Mouse (Mus musculus) spleen, adult 2 months (tissue): Measurements from ENCODE around the gene Trim8. TPM values are rescaled to one million over a fixed set of nuclear protein-coding genes. Genes with fewer than 3 reads are reported as not detected.

Source experiments
- DNase-seq, 2 experiments: peaks; one replicate each; pipeline versions ENCODE4 v3.0.0 to v3.0.0-alpha.2; 2012 to 2021; ENCODE audit warnings: low spot score in 2 of 2, low read depth in 1 of 2
- H3K27ac ChIP-seq: fragments of 200-500 bp; 2 replicates; pipeline ENCODE4 v1.5.1; 2012; ENCODE audit warnings: low read length, inconsistent platforms; ENCODE audit not compliant: insufficient read depth
- H3K27me3 ChIP-seq: fragments of 200-500 bp; 2 replicates; pipeline ENCODE4 v1.6.1; 2012; ENCODE audit warnings: mild to moderate bottlenecking, moderate library complexity, low read length, inconsistent platforms; ENCODE audit not compliant: control insufficient read depth, insufficient read depth
- H3K36me3 ChIP-seq: fragments of 200-500 bp; 2 replicates; pipeline ENCODE4 v1.6.1; 2012; ENCODE audit warnings: mild to moderate bottlenecking, low read length, inconsistent platforms; ENCODE audit not compliant: control insufficient read depth, insufficient read depth
- H3K4me1 ChIP-seq: fragments of 200-500 bp; 2 replicates; pipeline ENCODE4 v1.6.1; 2011; ENCODE audit warnings: inconsistent platforms; ENCODE audit not compliant: control insufficient read depth, insufficient read depth, insufficient read length
- H3K4me3 ChIP-seq: fragments of 200-500 bp; 2 replicates; pipeline ENCODE4 v1.5.1; 2011; ENCODE audit warnings: mild to moderate bottlenecking, inconsistent platforms; ENCODE audit not compliant: insufficient read depth, insufficient read length; ENCODE audit errors: extremely low read depth
- CTCF ChIP-seq: fragments of 200-500 bp; IDR thresholded peaks from 2 replicates; pipeline ENCODE4 v1.5.1; 2011; ENCODE audit warnings: mild to moderate bottlenecking, inconsistent platforms; ENCODE audit not compliant: insufficient read depth, insufficient read length, insufficient replicate concordance; ENCODE audit errors: extremely low read depth
- POLR2A ChIP-seq: fragments of 200-500 bp; IDR thresholded peaks from 2 replicates; pipeline ENCODE4 v1.6.1; 2011; ENCODE audit warnings: low read depth, low read length, inconsistent platforms
- WGBS: fragments of 180-500 bp; shearing (Covaris S2); methylation state at CpG from one replicate; pipeline ENCODE4 v1.1.7; 2018; 5-methylcytosine and 5-hydroxymethylcytosine counted together
- polyA plus RNA-seq: library from polyadenylated mRNA; depleted of rRNA; stranded (reverse); fragments of >200 nt; gene quantifications from 2 replicates; pipeline ENCODE4 v1.2.3, GENCODE M21; 2012

Trim8 gene
- polyA plus RNA-seq, 1 experiment = 47.1 TPM

- no peak for DNase-seq
- Histone ChIP-seq H3K4me3 (no peak overlapping the region), H3K36me3 (peaks cover 30% of the 10 kb centered on the region), H3K27ac (peak overlapping the region; percentile 51), H3K4me1 (peaks cover 25% of the 10 kb centered on the region), H3K27me3 (no peaks in the 10 kb centered on the region)
- 60% methylated on average over 3 of the region's 3 CpGs for WGBS
- TF ChIP-seq POLR2A (no peak), CTCF (no peak)
Measured at GRCm38 (mm10) chr19:46516667-46517528, 15.4 kb downstream of the Trim8 start.

GRCm38 (mm10) chr19:46517529-46518351, 16.2 kb downstream of the Trim8 start:
- H3K27me3 ChIP-seq = no peaks in the 10 kb centered on the region
- WGBS = 24% methylated on average over 12 of the region's 14 CpGs
- TF ChIP-seq CTCF (no peak), POLR2A (no peak)
- DNase-seq = no peak
- no peak overlapping the region for H3K4me3 ChIP-seq
- H3K4me1 ChIP-seq = peaks cover 30% of the 10 kb centered on the region
- H3K36me3 ChIP-seq = peaks cover 27% of the 10 kb centered on the region
- H3K27ac ChIP-seq = peak overlapping the region; percentile 51

- Histone ChIP-seq H3K36me3 (peaks cover 21% of the 10 kb centered on the region), H3K4me1 (peaks cover 34% of the 10 kb centered on the region), H3K27me3 (no peaks in the 10 kb centered on the region), H3K27ac (peak overlapping the region; percentile 37), H3K4me3 (no peak overlapping the region; the same call in 1 of the 2 replicates)
- DNase-seq = no peak
- WGBS = 3% methylated on average over 12 of the region's 13 CpGs
- no peak for TF ChIP-seq POLR2A
- no peak for TF ChIP-seq CTCF
Measured at GRCm38 (mm10) chr19:46518352-46518787, 16.9 kb downstream of the Trim8 start.

- Histone ChIP-seq H3K27me3 (no peaks in the 10 kb centered on the region), H3K27ac (no peak overlapping the region), H3K4me3 (no peak overlapping the region), H3K4me1 (peaks cover 41% of the 10 kb centered on the region), H3K36me3 (peaks cover 18% of the 10 kb centered on the region)
- no peak for DNase-seq
- TF ChIP-seq POLR2A = no peak
- TF ChIP-seq CTCF = no peak
- 32% methylated on average over 5 of the region's 5 CpGs for WGBS
Measured at GRCm38 (mm10) chr19:46518828-46519621, 17.5 kb downstream of the Trim8 start.

- no peak overlapping the region for H3K27ac ChIP-seq
- no peak overlapping the region for H3K4me3 ChIP-seq
- TF ChIP-seq POLR2A = no peak
- TF ChIP-seq CTCF = no peak
- no peaks in the 10 kb centered on the region for H3K36me3 ChIP-seq
- no peak for DNase-seq
- peaks cover 50% of the 10 kb centered on the region for H3K4me1 ChIP-seq
- no peaks in the 10 kb centered on the region for H3K27me3 ChIP-seq
Measured at GRCm38 (mm10) chr19:46521698-46522097, 20.2 kb downstream of the Trim8 start.

- H3K4me3 ChIP-seq = no peak overlapping the region
- no peak for DNase-seq
- H3K4me1 ChIP-seq = peaks cover 44% of the 10 kb centered on the region
- no peak for TF ChIP-seq POLR2A
- TF ChIP-seq CTCF = no peak
- WGBS = 9% methylated on average over 15 of the region's 15 CpGs
- no peaks in the 10 kb centered on the region for H3K27me3 ChIP-seq
- no peak overlapping the region for H3K27ac ChIP-seq
- no peaks in the 10 kb centered on the region for H3K36me3 ChIP-seq
Measured at GRCm38 (mm10) chr19:46522433-46523044, 21.0 kb downstream of the Trim8 start.
